Comparison of ENCODE assay signal across 18 mouse cellular contexts in genomic region chr2:132108988-132109387, GRCm38 (mm10). TPM values are rescaled to one million over a fixed set of nuclear protein-coding genes. Genes with fewer than 3 reads are reported as not detected.
DNase-seq lines count a peak whose midpoint lies in the region; ATAC-seq and TF ChIP-seq lines count a peak whose summit lies in the region.
"Had no signal": no experiment of that assay in that cellular context is flagged by ENCODE, and none has a peak within 500 bp of the region (broad histone marks: within the 10 kb centered on the region; RNA-seq: fewer than 3 reads in every experiment).

No protein-coding gene starts in this region.

- DNase-seq in heart, adult 11 months, result peak; percentile 88
- no peak for DNase-seq in heart, adult 9 months (ENCODE audit: low spot score in 2 of 2)
- DNase-seq in forebrain, postnatal 0 days, result no peak
- DNase-seq: adrenal gland, adult 2 months; adrenal gland, postnatal 10 days; adrenal gland, postnatal 25 days; cerebellum, adult 11-12 months; cerebellum, adult 2 months; cerebellum, adult 9-10 months; cerebellum, postnatal 10 days; cerebellum, postnatal 25 days had no signal

- WGBS in macrophage (ENCODE audit: missing documents), result 89% methylated on average over 9 of the region's 9 CpGs
- 89% methylated on average over 9 of the region's 9 CpGs for WGBS in liver, embryonic 12.5 days (ENCODE audit: insufficient replicate concordance)
- 98% methylated on average over 9 of the region's 9 CpGs for whole genome bisulfite sequencing in forebrain, postnatal 0 days

- no peak for TF ChIP-seq POLR2A in bone marrow macrophage, adult 2 months (IDR thresholded peaks at IDR 0.05; ENCODE audit: borderline replicate concordance, low read depth, low read length)

- no peak overlapping the region for H3K4me2 ChIP-seq in liver, embryonic 12.5 days
- no peak overlapping the region for H3K4me2 ChIP-seq in forebrain, postnatal 0 days (ENCODE audit: low read depth)
- H3K4me2 ChIP-seq: embryonic facial prominence, embryonic 12.5 days; forebrain, embryonic 13.5 days; forebrain, embryonic 15.5 days had no signal

- peaks cover 6% of the 10 kb centered on the region; the same call in 1 of the 2 replicates for H3K36me3 ChIP-seq in macrophage (ENCODE audit: inconsistent target)
- no peaks in the 10 kb centered on the region for H3K36me3 ChIP-seq in liver, embryonic 12.5 days
- H3K36me3 ChIP-seq in forebrain, postnatal 0 days (ENCODE audit: insufficient read depth), result no peaks in the 10 kb centered on the region
- H3K36me3 ChIP-seq: embryonic facial prominence, embryonic 10.5 days; embryonic facial prominence, embryonic 12.5 days; forebrain, embryonic 15.5 days had no signal

- TF ChIP-seq CTCF in bone marrow macrophage, adult 2 months (IDR thresholded peaks at IDR 0.05; ENCODE audit: low read depth, low read length), result no peak
- TF ChIP-seq CTCF in forebrain, postnatal 0 days (IDR thresholded peaks at IDR 0.05; ENCODE audit: low read depth), result no peak

- H3K27me3 ChIP-seq in liver, embryonic 12.5 days (replicated peaks), result no peaks in the 10 kb centered on the region
- no peaks in the 10 kb centered on the region for H3K27me3 ChIP-seq in forebrain, postnatal 0 days (ENCODE audit: insufficient read depth, low read length)
- H3K27me3 ChIP-seq: embryonic facial prominence, embryonic 12.5 days; forebrain, embryonic 13.5 days; forebrain, embryonic 15.5 days had no signal

- H3K79me2 ChIP-seq in macrophage (ENCODE audit: inconsistent target), result peaks cover 100% of the 10 kb centered on the region

- H3K27ac ChIP-seq in bone marrow macrophage, adult 2 months (ENCODE audit: insufficient read depth, low read depth, low read length), result peak overlapping the region; percentile 92
- peak overlapping the region; percentile 92 for H3K27ac ChIP-seq in macrophage
- no peak overlapping the region for H3K27ac ChIP-seq in liver, embryonic 12.5 days
- no peak overlapping the region for H3K27ac ChIP-seq in forebrain, postnatal 0 days (ENCODE audit: low read depth, low read length)
- H3K27ac ChIP-seq: embryonic facial prominence, embryonic 10.5 days; embryonic facial prominence, embryonic 12.5 days; forebrain, embryonic 13.5 days; forebrain, embryonic 15.5 days had no signal

- peaks cover 81% of the 10 kb centered on the region for H3K4me1 ChIP-seq in bone marrow macrophage, adult 2 months (ENCODE audit: control insufficient read depth, insufficient read depth, low read length)
- peaks cover 30% of the 10 kb centered on the region; the same call in 1 of the 2 replicates for H3K4me1 ChIP-seq in liver, embryonic 12.5 days
- H3K4me1 ChIP-seq in forebrain, postnatal 0 days (ENCODE audit: insufficient read depth), result no peaks in the 10 kb centered on the region

- no peak overlapping the region for H3K9ac ChIP-seq in liver, embryonic 12.5 days
- no peak overlapping the region for H3K9ac ChIP-seq in forebrain, postnatal 0 days
- H3K9ac ChIP-seq: embryonic facial prominence, embryonic 12.5 days; forebrain, embryonic 13.5 days; forebrain, embryonic 15.5 days had no signal

- no peak for ATAC-seq in liver, embryonic 12.5 days
- ATAC-seq in forebrain, postnatal 0 days, result no peak
- ATAC-seq: forebrain, embryonic 13.5 days; forebrain, embryonic 15.5 days had no signal

- H3K4me3 ChIP-seq in bone marrow macrophage, adult 2 months (ENCODE audit: insufficient read depth, low read length), result no peak overlapping the region
- H3K4me3 ChIP-seq in macrophage (ENCODE audit: inconsistent target), result no peak overlapping the region
- no peak overlapping the region for H3K4me3 ChIP-seq in liver, embryonic 12.5 days
- H3K4me3 ChIP-seq in forebrain, postnatal 0 days (ENCODE audit: low read depth, low read length), result no peak overlapping the region
- H3K4me3 ChIP-seq: embryonic facial prominence, embryonic 10.5 days; embryonic facial prominence, embryonic 12.5 days; forebrain, embryonic 13.5 days; forebrain, embryonic 15.5 days had no signal

- no peaks in the 10 kb centered on the region for H3K9me3 ChIP-seq in liver, embryonic 12.5 days (replicated peaks)
- H3K9me3 ChIP-seq in forebrain, postnatal 0 days (ENCODE audit: low read length), result no peaks in the 10 kb centered on the region
- H3K9me3 ChIP-seq: embryonic facial prominence, embryonic 10.5 days; embryonic facial prominence, embryonic 12.5 days; forebrain, embryonic 13.5 days; forebrain, embryonic 15.5 days had no signal

RNA-seq across cellular contexts. Expression of gene Slc23a2, which starts 35.9 kb away (rescaled TPM):
- 47.7 and 53.5 TPM in 2 replicates for polyA plus RNA-seq in bone marrow macrophage, adult 2 months (2012; ENCODE audit: insufficient read depth, insufficient read length, missing spikeins)
- total RNA-seq in macrophage (2018; cell fraction: chromatin; rRNA removed), result 100 to 1,000 TPM; 118 to 357 (median 244) TPM
- total RNA-seq in macrophage (2018; cell fraction: cytosol; rRNA removed), result 100 to 1,000 TPM in 7 of 26 experiments, 10 to 100 TPM in 19; 71.9 to 117 (median 91.5) TPM
- total RNA-seq in macrophage (2018; cell fraction: nucleus; rRNA removed), result 100 to 1,000 TPM; 142 to 294 (median 219) TPM
- 42.4 to 55.7 TPM (median 53.2 TPM) in 3 replicates for polyA plus RNA-seq in macrophage (2018)
- 3.0 and 5.1 TPM in 2 replicates for polyA plus RNA-seq in liver, embryonic 12.5 days (2016; fragmentation: Nextera tagmentation; extraction: Ambion mirVana)
- total RNA-seq in forebrain, postnatal 0 days (2014; rRNA removed), result 49.2 and 57.2 TPM in 2 replicates
- polyA plus RNA-seq in forebrain, postnatal 0 days (2015; fragmentation: Nextera tagmentation; extraction: Ambion mirVana), result 29.0 and 36.2 TPM in 2 replicates

Comparison
In these comparisons a context has a peak if more than half of its experiments do, and no peak if none do; other contexts are left out.
1. H3K27ac ChIP-seq: peak in bone marrow macrophage, adult 2 months (single experiment) and macrophage (single experiment); none in liver, embryonic 12.5 days (single experiment) and forebrain, postnatal 0 days (single experiment).